Mouse (Mus musculus) liver, adult 2 months (tissue): ENCODE measurements around the gene Gm4559.
"Not testable (repeated sequence)": the region's sequence is repeated elsewhere in the genome, so short reads cannot be mapped to it uniquely, and the experiment has no call there.

Source experiments
- CTCF ChIP-seq: fragments of 200-500 bp; IDR thresholded peaks from 2 replicates; pipeline ENCODE4 v1.5.1; 2011; ENCODE audit warnings: low read depth, low read length, control low read depth
- POLR2A ChIP-seq: fragments of 200-500 bp; IDR thresholded peaks from 2 replicates; pipeline ENCODE4 v1.6.1; 2011; ENCODE audit warnings: low read length, control low read depth; ENCODE audit not compliant: insufficient read depth; ENCODE audit errors: extremely low read depth

DNA sequence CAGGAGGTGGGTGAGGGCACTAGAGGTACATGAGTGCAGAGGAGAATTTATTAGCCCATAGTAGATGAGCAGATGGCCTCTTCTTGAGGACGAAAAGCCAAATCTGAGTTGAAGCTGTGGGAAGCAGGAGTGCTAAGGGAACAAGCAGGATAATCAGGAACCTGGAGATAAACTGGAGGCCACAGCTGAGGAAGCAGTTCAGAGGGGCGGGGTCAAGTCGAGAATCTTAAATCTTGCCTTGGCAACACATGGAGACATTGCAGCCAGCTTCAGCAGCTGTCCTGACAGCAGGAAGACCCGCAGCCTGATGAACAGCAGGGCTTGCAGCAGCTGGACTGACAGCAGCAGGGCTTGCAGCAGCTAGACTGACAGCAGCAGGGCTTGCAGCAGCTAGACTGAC, 21.9 kb upstream of the Gm4559 start:
- TF ChIP-seq CTCF, POLR2A: not testable (repeated sequence)
